Mouse (Mus musculus): ENCODE data around the gene Psme1.
A peak's percentile ranks its signal among the peaks of the same experiment; 100 is the strongest.

Psme1 gene

GRCm38 (mm10) chr14:55592226-55592625 is 14.3 kb downstream of the Psme1 start:
- no peak for ATAC-seq (ENCODE audit: insufficient number of reproducible peaks, low FRiP score, low TSS enrichment)

GRCm38 (mm10) chr14:55596036-55596690 is 18.2 kb downstream of the Psme1 start:
- no peak for ATAC-seq (ENCODE audit: insufficient number of reproducible peaks, low FRiP score, low TSS enrichment)

GRCm38 (mm10) chr14:55598521-55599390 is 20.8 kb downstream of the Psme1 start:
- no peak for ATAC-seq (ENCODE audit: insufficient number of reproducible peaks, low FRiP score, low TSS enrichment)

DNA sequence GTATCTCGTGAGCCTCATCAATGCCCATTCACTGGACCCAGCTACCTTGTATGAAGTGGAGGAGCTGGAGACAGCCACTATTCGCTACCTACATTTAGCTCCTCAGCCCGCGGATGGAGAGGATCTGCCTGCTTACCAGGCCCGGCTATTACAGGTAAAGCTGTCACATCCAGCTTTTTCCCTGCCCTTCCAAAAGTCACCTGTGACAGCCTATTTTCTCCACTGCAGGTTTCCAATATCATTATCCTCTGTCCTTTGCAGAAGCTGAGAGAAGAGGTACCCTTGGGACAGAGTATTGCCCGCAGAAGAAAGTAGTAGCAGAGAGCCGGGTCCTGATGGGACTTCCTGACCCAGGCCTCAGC is 25.3 kb downstream of the Psme1 start, which contains the start of gene Irf9:
Gene Irf9 (plus strand): TSS at position 301 of the 362 bp plus-strand sequence.
- no peak for ATAC-seq (ENCODE audit: insufficient number of reproducible peaks, low FRiP score, low TSS enrichment)

GRCm38 (mm10) chr14:55603633-55604576 is 26.0 kb downstream of the Psme1 start:
- ATAC-seq (ENCODE audit: insufficient number of reproducible peaks, low FRiP score, low TSS enrichment), result peak; percentile 93

- no peak for ATAC-seq (ENCODE audit: insufficient number of reproducible peaks, low FRiP score, low TSS enrichment)
Measured at GRCm38 (mm10) chr14:55604823-55605222, 26.9 kb downstream of the Psme1 start.

GRCm38 (mm10) chr14:55605743-55606459 is 28.0 kb downstream of the Psme1 start:
- no peak for ATAC-seq (ENCODE audit: insufficient number of reproducible peaks, low FRiP score, low TSS enrichment)

GRCm38 (mm10) chr14:55608339-55608738 is 30.4 kb downstream of the Psme1 start:
- no peak for ATAC-seq (ENCODE audit: insufficient number of reproducible peaks, low FRiP score, low TSS enrichment)

- no peak for ATAC-seq (ENCODE audit: insufficient number of reproducible peaks, low FRiP score, low TSS enrichment)
Measured at GRCm38 (mm10) chr14:55613346-55613745, 35.4 kb downstream of the Psme1 start.

DNA sequence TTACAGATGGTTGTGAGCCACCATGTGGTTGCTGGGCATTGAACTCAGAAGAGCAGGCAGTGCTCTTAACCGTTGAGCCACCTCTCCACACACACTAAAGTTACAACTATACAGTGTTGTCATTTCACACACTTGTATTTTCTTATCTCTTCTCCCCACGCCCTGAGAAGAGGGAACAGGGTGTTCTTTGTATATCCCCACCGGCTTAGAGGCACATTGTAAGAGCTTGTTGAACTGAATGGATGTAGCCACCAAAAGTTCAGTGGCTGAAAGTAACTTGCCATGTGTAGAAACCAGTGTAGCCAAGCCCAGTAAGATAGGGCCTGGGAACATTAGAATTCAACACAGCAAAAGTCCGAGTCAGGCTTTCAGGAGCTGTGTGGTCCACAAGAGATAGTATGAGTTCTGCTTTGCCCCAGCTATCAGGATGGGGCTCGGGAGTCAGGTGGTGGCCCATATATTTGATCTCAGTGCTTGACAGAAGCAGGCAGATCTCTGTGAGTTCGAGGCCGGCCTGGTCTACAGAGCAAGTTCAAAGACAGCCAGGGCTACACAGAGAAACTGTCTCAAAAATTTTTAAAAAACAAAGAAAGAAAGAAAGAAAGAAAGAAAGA is 36.7 kb downstream of the Psme1 start:
- ATAC-seq (ENCODE audit: insufficient number of reproducible peaks, low FRiP score, low TSS enrichment), result no peak

GRCm38 (mm10) chr14:55615876-55616275 is 38.0 kb downstream of the Psme1 start:
- ATAC-seq (ENCODE audit: insufficient number of reproducible peaks, low FRiP score, low TSS enrichment), result no peak

- no peak for ATAC-seq (ENCODE audit: insufficient number of reproducible peaks, low FRiP score, low TSS enrichment)
Measured at GRCm38 (mm10) chr14:55616844-55617243, 38.9 kb downstream of the Psme1 start.

GRCm38 (mm10) chr14:55617822-55618221 is 39.9 kb downstream of the Psme1 start, which contains the start of gene Rec8:
Rec8 (plus strand) TSS chr14:55618037.
- ATAC-seq (ENCODE audit: insufficient number of reproducible peaks, low FRiP score, low TSS enrichment), result peak; percentile 96

- ATAC-seq (ENCODE audit: insufficient number of reproducible peaks, low FRiP score, low TSS enrichment), result no peak
Measured at GRCm38 (mm10) chr14:55618486-55619195, 40.7 kb downstream of the Psme1 start.

- no peak for ATAC-seq (ENCODE audit: insufficient number of reproducible peaks, low FRiP score, low TSS enrichment)
Measured at GRCm38 (mm10) chr14:55628077-55628827, 50.3 kb downstream of the Psme1 start.

GRCm38 (mm10) chr14:55629312-55629711 is 51.4 kb downstream of the Psme1 start:
- no peak for ATAC-seq (ENCODE audit: insufficient number of reproducible peaks, low FRiP score, low TSS enrichment)
